Mouse (Mus musculus): ENCODE results near the gene Krt78.

Gene Krt78

GRCm38 (mm10) chr15:101954187-101954586, at the start of gene Krt78:
TSS of gene Krt78 (minus strand) at chr15:101954287.
- DNase-seq (ENCODE audit: low spot score in 2 of 2): no peak

- no peak for DNase-seq (ENCODE audit: low spot score in 2 of 2)
Observed at GRCm38 (mm10) chr15:102003516-102003915, 49.4 kb upstream of the Krt78 start.

DNA sequence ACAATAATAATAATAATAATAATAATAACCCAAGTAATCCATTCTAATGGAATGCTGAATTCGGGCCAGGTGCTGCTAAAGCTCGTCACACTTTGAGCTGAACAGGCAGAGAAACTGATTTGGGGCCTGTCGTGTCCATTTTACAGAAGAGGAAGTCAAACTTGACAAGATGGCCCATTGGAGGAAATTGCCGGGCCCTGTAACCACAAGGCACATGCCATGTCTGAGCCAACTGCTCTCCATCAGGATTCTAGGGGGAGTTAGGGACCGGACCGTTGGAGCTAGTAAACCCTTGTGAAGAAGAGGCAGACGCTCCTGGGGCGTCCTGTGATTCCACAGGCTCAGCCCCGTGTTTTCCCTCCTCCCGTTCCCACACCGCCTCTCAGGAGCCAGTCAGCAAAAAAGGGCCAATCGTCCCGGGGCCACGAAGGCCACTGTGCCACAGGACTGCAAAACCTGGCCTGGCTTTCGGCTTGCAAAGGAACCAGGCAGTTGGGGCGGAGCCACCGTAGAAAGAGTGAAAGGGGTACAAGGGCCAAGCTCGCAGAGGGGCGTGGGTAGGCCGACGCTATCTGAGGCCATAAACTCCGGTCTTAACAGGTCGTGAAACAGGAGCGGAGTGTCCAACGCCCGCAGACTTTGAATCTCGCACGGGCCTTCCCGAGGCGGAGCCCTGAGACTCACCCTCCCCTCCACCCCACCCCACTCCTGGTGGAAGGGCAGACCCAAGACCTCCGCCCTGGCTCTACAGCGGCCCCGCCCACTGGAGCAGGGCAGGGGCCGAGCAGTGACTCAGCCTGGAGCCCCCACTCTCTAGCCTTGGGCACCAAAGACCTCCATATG, 48.8 kb upstream of the Krt78 start:
- peak in 1 of 2 experiments; percentile 68 for DNase-seq (ENCODE audit: low spot score in 2 of 2)

GRCm38 (mm10) chr15:101999676-102000335, 45.7 kb upstream of the Krt78 start:
- no peak for DNase-seq (ENCODE audit: low spot score in 2 of 2)

- peak in 1 of 2 experiments; percentile 55 for DNase-seq (ENCODE audit: low spot score in 2 of 2)
Observed at GRCm38 (mm10) chr15:101999156-101999555, 45.1 kb upstream of the Krt78 start.

GRCm38 (mm10) chr15:101996450-101997078, 42.5 kb upstream of the Krt78 start:
- DNase-seq (ENCODE audit: low spot score in 2 of 2): peak in 1 of 2 experiments; percentile 51

DNA sequence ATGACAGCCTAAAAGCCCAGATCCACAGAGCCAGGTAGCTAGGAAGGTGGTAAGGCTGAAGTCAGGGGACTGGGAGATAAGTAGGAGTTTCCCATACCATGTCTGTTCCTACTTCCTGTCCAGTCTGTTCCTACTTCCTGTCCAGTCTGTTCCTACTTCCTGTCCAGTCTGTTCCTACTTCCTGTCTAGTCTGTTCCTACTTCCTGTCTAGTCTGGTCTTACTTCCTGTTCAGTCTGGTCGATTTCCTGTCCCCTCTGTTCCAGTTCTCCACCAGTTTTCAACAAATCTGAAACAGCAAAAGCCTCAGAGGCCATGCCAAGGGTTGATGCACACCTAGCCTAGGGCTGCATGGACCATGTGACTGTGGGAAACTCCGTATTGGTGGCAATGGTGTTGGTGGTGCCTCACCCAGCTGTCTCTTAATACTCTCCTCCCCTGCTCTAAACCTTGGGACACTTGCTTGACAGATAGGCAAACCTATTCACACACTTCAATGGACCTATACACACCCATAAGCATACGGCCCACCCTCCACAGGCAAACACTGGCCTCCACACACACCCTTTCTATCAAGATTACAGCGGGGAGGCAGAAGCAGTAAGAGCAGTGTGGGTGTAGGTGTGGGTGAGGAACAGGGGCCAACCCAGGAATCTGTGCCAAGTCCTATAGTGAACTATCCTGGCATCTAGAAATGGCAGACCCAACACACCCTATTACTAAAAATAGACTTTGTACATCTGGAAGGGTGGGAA, 41.6 kb upstream of the Krt78 start:
- DNase-seq (ENCODE audit: low spot score in 2 of 2): no peak

- no peak for DNase-seq (ENCODE audit: low spot score in 2 of 2)
Observed at GRCm38 (mm10) chr15:101994365-101994764, 40.3 kb upstream of the Krt78 start.

DNA sequence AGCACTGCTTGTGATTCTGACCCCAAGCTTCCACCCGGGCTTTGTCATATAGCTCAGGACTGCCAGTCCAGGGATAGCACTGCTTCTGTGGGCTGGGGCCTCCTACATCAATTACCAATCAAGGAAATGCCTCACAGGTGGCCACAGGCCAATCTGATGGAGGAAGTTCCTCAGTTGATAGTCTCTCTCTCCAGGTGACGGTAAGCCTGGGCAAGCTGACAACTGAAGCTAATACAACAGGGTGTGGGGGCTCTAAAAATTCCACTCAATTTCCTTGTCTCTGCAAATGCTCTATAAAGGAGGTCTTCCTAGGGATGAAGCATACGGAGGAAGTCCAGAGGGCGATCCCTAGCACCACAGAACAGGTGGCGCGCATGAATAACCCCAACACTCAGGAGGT, 36.9 kb upstream of the Krt78 start:
- DNase-seq (ENCODE audit: low spot score in 2 of 2): no peak

DNA sequence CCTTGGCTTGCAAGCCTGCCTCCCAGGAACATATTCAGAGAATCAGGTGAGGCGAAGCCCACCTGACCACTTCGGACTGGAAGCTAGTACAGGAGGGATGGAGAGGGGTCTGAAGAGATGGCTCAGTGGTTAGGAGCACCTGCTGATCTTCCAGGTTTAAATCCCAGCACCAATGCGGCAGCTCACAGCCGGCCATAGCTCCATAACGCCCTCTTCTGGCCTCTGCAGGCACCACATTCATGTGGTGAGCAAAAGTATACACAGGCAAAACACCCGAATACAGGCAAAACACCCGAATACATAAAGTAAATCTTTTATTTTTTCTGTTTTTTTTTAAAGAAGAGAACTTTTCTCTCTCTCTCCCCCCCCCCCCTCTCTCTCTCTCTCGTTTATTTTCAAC, 34.6 kb upstream of the Krt78 start:
- no peak for DNase-seq (ENCODE audit: low spot score in 2 of 2)

- peak; percentile 79 to 91 for DNase-seq (ENCODE audit: low spot score in 2 of 2)
Observed at GRCm38 (mm10) chr15:101988119-101988518, 34.0 kb upstream of the Krt78 start.

DNA sequence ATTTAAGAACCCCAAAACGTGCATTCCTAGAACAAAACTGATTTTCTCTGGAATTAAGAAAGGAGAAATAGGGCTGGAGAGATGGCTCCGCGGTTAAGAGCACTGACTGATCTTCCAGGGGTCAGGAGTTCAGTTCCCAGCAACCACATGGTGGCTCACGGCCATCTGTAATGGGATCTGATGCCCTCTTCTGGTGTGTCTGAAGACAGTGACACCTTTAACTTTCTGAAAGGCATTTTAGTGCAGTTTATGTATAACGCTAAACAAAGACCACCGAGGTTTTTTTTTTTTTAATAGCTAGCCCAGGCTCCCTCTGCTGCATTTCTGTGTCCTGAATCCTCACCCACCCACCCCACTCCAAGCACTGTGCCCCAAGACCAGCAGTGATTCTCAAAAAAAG, 30.7 kb upstream of the Krt78 start:
- DNase-seq (ENCODE audit: low spot score in 2 of 2): no peak

- peak; percentile 85 to 94 for DNase-seq (ENCODE audit: low spot score in 2 of 2)
Observed at GRCm38 (mm10) chr15:101983949-101984601, 30.0 kb upstream of the Krt78 start.

GRCm38 (mm10) chr15:101983315-101983948, 29.3 kb upstream of the Krt78 start:
- no peak for DNase-seq (ENCODE audit: low spot score in 2 of 2)

DNA sequence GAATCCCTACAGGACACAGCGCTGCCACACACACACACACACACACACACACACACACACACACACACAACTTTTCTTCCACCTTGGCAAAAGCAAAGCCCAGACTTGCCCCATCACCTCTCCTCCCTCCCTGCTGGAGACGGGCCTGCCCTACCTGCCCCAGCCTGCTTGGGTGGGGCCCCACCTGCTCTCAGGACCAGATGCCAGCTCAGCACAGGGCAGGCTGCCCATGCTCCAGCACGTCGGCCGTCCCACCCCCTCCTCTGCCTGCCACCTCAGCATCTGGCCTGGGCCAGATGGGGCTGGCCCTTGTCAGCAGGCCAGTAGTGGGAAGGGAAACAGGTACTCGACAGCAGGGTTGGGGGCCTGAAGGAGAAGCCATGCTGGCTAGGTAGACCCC, 26.8 kb upstream of the Krt78 start:
- no peak for DNase-seq (ENCODE audit: low spot score in 2 of 2)

GRCm38 (mm10) chr15:101977043-101977726, 23.1 kb upstream of the Krt78 start:
- DNase-seq (ENCODE audit: low spot score in 2 of 2): peak; percentile 90 to 94

GRCm38 (mm10) chr15:101976641-101977040, 22.6 kb upstream of the Krt78 start:
- no peak for DNase-seq (ENCODE audit: low spot score in 2 of 2)

GRCm38 (mm10) chr15:101976023-101976422, 21.9 kb upstream of the Krt78 start:
- DNase-seq (ENCODE audit: low spot score in 2 of 2): peak; percentile 71 to 72

DNA sequence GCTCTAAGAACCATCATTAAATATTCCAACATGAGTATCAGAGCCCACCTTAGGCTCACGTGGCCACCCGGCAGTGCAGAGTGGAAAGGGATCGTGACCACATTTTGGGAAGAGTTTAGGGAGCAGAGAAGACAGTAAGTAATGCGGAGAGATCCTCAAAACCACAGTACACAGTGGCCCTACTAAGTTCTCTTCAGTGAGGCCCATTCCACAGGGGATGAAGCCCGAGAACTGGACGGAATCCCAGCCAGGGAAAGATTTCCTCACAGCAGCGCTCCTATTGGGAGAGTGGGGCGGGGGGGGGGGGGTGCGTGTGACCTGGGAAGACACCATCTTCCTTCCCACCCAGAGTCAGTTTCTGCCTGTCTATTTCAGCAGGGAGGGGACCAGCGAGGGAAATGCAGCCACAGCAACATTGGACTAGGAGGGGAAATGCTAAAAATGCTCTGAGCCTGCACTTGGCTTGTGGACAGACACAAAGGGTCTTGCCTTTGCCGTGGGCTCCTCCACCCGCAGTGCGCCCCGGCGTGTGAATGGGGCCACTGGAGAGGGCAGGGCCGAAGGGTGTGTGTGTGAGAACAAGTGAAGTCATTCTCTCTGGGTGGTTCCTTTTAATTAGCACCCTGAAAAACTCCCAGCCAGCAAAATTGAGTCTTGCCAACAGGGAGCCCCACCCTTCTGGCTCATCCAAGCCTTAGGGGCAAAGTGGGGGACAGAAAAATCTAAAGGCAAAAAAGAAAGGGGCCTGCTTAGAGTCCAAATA, 20.2 kb upstream of the Krt78 start:
- no peak for DNase-seq (ENCODE audit: low spot score in 2 of 2)

Measured in spleen, postnatal 4 days (tissue).